Mouse (Mus musculus): ENCODE measurements around the gene Sugt1.

DNA sequence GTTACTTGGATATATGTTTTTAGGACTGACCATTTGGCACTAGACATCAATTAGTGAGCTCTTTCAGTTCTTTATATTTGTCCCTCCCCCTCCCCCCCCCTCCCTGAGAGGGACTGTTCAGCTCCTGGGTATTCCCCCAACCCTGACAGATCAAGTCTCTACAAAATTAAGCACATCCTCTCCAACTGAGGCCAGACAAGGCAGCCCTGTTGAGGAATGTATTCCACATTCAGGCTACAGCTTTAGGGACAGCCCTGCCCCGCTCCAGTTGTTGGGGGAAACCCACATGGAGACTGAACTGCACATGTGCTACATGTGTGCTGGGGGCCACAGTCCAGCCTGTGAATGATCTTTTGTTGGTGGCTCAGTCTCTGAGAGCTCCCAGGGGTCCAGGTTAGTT lies 34.6 kb upstream of the Sugt1 start:
- TF ChIP-seq CTCF (IDR thresholded peaks at IDR 0.05; ENCODE audit: borderline replicate concordance, extremely low read depth, insufficient read depth, insufficient read length) (no peak), POLR2A (IDR thresholded peaks at IDR 0.05; ENCODE audit: borderline replicate concordance, extremely low read depth, insufficient read depth, insufficient read length, poor library complexity, severe bottlenecking) (no peak)
